Mouse (Mus musculus) lung, postnatal 4 days (tissue): ENCODE data around the gene Itsn1.
A peak's percentile ranks its signal among the peaks of the same experiment; 100 is the strongest.

Experiments used
- DNase-seq, 2 experiments: peaks; one replicate each; pipeline ENCODE4 v3.0.0; 2021

Itsn1 gene

DNA sequence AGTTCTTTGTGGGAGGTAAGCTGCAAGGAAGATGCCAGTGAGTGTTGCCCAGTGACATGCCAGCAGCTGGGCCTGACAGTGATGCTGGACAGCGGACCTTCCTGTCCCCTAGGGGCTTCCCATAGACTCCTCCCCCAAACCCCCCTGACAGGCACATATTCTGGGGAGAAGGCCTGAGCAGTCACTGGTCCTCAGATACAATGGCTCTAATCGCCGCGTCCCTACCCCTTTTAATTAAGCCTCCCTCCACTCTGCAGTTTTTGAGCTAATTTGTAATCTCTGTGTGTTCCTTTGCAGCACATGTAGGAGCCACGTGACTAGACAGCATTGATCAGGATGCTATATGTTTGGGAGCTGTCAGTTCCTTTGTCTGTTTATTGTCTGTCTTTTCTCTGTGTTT lies 41.6 kb downstream of the Itsn1 start:
- DNase-seq = no peak

GRCm38 (mm10) chr16:91771334-91771733 lies 42.3 kb downstream of the Itsn1 start:
- no peak for DNase-seq

DNA sequence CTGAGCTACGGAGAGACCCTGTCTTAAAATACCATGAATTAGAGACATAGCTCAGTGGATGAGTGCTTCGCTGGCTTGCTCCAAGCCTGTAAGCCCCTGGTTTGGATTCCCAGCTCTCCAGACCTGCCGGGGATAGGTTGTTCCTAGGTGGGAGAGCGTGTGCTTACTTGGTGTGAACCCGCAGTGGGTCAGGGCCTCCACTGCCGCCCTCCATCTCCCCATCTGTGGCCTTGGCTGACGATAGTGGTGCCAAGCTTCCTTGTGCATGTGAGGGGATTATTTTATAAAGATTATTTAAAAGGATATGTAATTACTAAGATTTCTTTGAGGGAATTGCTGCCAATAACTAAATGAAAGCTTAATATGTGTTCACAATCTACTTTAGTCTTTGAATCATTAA lies 43.5 kb downstream of the Itsn1 start:
- no peak for DNase-seq

GRCm38 (mm10) chr16:91779576-91779975 lies 50.5 kb downstream of the Itsn1 start:
- no peak for DNase-seq

GRCm38 (mm10) chr16:91780151-91780550 lies 51.1 kb downstream of the Itsn1 start:
- no peak for DNase-seq

DNA sequence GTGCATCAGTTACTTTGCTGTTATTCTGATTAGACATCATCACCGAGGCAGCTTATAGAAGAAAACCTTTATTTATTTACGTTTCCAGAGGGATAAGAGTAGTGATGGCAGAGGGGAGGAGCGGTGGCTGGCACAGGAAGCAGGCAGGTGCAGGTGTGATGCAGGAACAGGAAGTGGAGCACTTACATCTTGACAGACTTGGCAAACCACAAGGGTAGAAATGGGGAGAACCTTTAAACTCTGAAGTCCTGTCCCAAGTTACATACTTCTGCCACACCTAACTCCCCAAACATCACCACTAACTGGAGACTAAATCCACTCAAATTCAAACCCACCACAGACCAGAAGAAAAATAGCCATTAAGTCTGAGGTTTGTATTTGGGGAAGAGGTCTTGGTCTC lies 51.7 kb downstream of the Itsn1 start:
- no peak for DNase-seq

GRCm38 (mm10) chr16:91783191-91783590 lies 54.1 kb downstream of the Itsn1 start:
- DNase-seq = no peak

DNA sequence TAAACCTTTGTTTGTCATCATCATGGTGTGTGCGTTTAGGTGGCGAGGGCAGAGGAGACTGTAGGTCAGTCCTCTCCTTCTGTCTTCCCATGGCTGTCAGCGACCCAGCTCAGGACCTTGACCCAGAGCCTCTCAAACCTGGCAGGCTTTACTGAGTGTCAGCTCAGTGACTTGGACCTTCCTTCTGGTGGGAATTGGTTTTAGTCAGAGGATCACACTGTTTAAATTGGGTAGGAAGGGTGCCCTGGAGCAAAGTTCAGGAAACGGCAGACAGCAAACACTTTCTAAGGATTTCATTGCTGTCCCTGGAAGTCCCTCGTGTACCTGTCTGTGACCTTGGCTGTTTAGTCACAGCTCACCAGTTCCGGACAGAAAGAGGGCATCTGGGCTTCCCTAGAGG lies 55.2 kb downstream of the Itsn1 start:
- no peak for DNase-seq

GRCm38 (mm10) chr16:91786425-91786824 lies 57.3 kb downstream of the Itsn1 start:
- peak; percentile 63 to 80 for DNase-seq

DNA sequence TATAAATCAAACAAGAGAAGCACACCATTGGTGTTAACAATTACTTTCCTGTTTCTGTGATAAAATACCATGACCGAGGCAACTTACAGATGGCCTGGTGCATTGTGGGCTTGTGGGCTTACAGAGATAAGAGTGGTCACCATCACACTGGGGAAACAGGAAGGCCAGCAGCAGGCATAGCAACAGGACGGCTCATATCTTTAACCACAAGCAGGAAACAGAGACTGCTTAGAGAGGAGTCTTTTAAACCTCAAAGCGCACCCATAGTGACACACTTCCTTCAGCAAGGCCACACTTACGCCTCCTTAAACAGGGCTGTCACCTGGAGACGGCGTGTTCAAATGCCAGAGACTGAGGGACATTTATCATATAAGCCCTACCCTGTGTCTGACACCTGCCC lies 60.6 kb downstream of the Itsn1 start:
- DNase-seq = no peak

DNA sequence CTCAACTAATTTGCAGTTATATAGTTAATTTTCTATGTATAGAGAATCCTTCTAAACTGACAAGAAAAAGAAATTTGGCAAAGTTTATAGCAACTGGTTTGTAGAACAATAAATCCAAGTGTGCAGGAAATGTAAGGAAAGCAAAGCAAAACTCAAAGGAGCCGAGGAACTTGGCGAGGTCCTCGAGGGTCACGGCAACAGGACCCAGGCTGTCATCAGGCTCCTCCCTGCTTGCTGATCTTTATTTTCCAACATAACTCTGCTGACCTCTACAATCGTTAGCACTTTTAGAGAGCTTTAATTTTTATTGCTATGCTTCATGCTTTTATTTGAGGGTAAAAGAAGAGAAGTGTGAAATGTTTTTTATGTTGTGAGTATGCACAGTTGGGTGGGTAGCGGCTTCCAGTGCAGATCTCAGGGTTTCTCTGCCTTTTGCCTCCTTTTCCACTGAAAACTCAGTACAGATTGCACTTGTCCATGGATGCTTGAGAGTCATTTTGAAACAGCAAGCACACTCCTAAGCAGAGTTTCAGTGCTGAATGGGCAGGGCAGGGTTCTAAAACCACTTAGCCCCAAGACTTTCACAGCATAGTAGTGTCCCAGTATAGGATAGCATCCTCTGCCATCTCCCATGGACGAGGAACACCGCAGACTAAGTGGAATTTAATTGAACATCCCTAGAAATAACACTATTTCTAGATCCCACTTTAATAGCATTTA lies 63.6 kb downstream of the Itsn1 start:
- no peak for DNase-seq

- no peak for DNase-seq
Measured at GRCm38 (mm10) chr16:91793507-91794278, 64.6 kb downstream of the Itsn1 start.

- no peak for DNase-seq
Measured at GRCm38 (mm10) chr16:91794306-91794705, 65.2 kb downstream of the Itsn1 start.

DNA sequence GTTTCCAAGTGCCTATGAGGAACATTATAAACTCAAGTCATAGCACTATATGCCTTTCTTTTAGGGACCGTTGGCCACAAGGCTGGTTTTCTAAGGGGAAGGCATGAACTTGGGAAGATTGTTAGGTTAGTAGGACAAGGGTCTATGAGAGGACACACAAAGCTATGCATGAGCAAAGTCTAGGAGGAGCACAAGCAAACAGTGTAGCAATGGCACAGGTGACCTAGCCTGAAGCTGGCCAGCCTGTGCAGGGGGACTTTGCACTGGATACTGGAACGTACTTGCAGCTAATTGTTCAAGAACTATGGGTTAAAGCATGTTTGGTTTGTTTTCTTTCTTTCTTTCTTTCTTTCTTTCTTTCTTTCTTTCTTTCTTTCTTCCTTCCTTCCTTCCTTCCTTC lies 66.0 kb downstream of the Itsn1 start:
- no peak for DNase-seq

DNA sequence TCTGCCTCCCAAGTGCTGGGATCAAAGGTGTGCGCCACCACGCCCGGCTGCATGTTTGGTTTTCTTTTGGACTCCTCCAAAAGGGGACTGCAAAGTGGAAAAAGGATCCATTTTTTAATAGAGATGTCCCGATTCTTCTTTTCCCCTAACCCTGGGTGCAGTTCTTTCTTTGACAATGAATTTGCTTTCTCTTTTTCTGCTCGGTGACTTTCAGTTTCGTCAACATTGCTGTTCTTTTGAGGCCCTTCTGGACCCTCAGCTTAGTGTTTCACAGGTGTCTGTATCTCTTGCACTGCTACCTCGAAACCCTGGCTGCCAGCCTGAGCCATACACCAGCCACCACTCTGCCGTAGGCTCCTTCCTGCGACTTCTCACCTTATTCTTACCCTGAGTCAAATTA lies 66.5 kb downstream of the Itsn1 start:
- DNase-seq = no peak

DNA sequence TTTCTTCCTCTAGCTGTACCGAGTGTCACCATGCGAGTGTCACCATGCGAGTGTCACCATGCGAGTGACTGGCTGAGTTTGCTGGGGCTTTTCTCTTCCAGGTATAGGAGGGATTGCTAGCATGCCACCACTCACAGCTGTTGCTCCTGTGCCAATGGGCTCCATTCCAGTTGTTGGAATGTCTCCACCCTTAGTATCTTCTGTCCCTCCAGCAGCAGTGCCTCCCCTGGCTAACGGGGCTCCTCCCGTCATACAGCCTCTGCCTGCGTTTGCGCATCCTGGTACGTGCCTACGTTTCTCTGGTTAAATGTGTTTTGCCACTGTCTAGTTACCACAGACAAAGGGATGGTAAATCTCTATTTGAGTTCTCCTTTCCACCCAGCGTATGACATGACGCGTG lies 72.3 kb downstream of the Itsn1 start:
- no peak for DNase-seq

GRCm38 (mm10) chr16:91802461-91803062 lies 73.5 kb downstream of the Itsn1 start:
- no peak for DNase-seq

DNA sequence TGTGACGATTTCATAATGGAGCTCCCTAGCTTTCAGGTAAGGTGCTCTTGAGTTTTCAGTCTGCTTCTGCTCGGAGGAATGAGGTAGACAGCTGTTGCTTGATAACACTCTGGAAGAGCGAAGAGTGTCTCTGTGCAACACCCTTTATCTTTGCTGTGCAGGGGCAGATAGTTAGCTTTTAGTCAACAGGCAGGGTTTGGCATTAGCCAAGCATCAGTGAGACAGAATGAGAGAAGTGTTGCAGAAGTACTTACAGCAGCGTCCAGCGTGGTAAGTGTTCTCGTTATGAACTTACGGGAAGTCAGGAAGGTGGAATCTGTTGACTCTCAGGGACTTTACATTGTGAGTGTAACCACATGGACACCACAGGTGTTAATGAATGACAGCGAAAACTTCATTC lies 75.3 kb downstream of the Itsn1 start:
- DNase-seq = no peak

GRCm38 (mm10) chr16:91804831-91805230 lies 75.8 kb downstream of the Itsn1 start:
- DNase-seq = peak; percentile 22 to 39

DNA sequence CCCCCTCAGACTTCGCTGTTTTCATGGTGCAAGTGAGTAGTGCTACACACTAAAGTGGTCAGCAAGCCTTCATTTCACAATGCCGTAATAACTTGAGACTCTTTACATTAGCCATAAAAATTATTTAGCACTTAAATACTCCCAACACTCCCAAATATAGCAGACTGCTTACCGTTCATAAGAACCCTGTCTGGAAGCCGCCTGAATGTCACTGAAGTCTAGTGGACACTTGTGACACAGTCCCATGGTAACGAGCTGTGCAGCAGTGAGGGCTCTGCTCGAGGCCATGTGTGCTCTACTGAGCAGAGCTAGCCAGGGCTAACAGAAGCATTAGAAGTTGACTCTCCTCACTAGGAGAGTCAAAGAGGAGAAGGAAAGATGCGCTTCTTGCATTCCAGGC lies 81.2 kb downstream of the Itsn1 start:
- DNase-seq = no peak

GRCm38 (mm10) chr16:91811339-91811738 lies 82.3 kb downstream of the Itsn1 start:
- no peak for DNase-seq

- no peak for DNase-seq
Measured at GRCm38 (mm10) chr16:91811876-91812275, 82.8 kb downstream of the Itsn1 start.

GRCm38 (mm10) chr16:91813543-91813942 lies 84.5 kb downstream of the Itsn1 start:
- no peak for DNase-seq

DNA sequence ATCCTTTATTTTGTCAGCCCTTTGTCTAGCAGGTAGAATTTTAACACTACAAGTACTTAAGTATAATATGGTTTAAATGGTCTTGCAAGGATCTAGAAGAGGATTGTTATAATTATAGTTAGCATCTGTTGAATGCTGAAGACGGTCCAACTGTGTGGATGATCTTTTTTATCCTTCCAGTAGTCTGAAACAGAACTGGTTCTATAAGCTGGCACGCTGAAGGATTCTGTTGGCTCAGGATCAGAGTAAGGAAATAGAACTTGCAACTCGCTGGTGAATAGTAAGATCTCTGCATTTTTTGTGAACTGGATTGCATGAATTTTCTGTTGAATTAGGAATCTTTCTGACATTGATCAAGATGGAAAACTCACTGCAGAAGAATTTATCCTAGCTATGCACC lies 86.0 kb downstream of the Itsn1 start:
- no peak for DNase-seq
